29 mouse cellular contexts compared by ENCODE assay signal in the genomic region with DNA sequence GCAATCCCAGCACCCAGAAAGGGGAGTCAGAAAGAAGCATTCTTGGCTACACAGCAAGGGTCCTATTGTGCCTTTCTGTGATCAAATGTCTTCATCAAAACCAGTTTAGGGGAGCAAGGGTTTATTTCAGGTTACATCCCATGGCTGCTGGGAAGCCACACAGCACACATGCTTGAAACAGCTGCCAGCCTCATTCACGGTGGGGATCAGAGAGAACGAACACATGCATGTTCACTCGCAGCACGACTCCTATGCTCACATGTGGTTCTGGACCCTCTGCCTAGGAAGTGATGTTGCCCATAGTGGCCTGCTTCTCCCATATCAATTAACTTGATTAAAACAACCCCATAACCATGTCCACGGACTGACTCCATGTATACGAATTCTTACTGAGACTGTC.
"Had no signal": no experiment of that assay in that cellular context is flagged by ENCODE, and none has a peak within 500 bp of the region (broad histone marks: within the 10 kb centered on the region; RNA-seq: fewer than 3 reads in every experiment).

No protein-coding gene starts in this region.

- H3K4me2 ChIP-seq: heart, embryonic 11.5 days; heart, embryonic 12.5 days; heart, embryonic 13.5 days; heart, embryonic 15.5 days; hindbrain, embryonic 12.5 days; hindbrain, embryonic 13.5 days; hindbrain, embryonic 14.5 days; hindbrain, embryonic 15.5 days; intestine, embryonic 15.5 days; kidney, embryonic 15.5 days had no signal

- H3K27me3 ChIP-seq: heart, embryonic 12.5 days; heart, embryonic 13.5 days; heart, embryonic 15.5 days; hindbrain, embryonic 12.5 days; hindbrain, embryonic 13.5 days; hindbrain, embryonic 15.5 days; intestine, embryonic 15.5 days; kidney, embryonic 15.5 days had no signal

- H3K4me3 ChIP-seq: heart, embryonic 10.5 days; heart, embryonic 12.5 days; heart, embryonic 13.5 days; heart, embryonic 15.5 days; hindbrain, embryonic 10.5 days; hindbrain, embryonic 12.5 days; hindbrain, embryonic 13.5 days; hindbrain, embryonic 15.5 days; intestine, embryonic 15.5 days; kidney, embryonic 15.5 days; layer of hippocampus, adult 2 months; left cerebral cortex, adult 2 months had no signal

- DNase-seq: heart, postnatal 10 days; heart, postnatal 14 days; heart, postnatal 36 days; heart, postnatal 4 days; kidney, adult 11 months; kidney, adult 2 months; kidney, adult 8-10 months; kidney, adult 9 months; kidney, postnatal 10 days; kidney, postnatal 14 days; kidney, postnatal 25 days; kidney, postnatal 36 days; kidney, postnatal 4 days; layer of hippocampus, adult 9-11 months; layer of hippocampus, postnatal 36 days had no signal

- H3K36me3 ChIP-seq: hindbrain, embryonic 12.5 days; hindbrain, embryonic 15.5 days had no signal
